Mouse (Mus musculus) spleen, postnatal 14 days (tissue): Measurements from ENCODE around the gene Ankrd33b.

Source experiments
- DNase-seq, 2 experiments: peaks; one replicate each; pipeline ENCODE4 v3.0.0; 2021 to 2022; ENCODE audit warnings: low spot score in 2 of 2

Ankrd33b gene

DNA sequence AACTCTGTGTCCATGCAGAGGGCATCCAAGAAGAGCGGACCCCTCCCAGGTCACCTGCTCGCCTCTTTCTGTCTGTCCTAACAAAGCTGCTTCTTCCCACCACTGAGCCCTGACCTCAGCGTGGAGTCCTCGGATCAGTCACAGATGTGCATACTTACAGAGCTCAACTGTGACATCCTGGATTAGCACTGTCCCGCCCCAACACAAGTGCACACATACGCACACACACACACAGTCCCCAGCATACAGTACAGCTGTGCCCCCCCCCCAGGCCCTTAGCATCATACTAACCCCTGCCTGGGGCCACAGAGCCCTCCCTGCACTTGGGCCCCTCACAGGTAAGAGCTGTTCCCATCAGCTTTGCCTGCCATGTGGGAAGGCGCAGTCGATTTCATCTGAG is 102.1 kb downstream of the Ankrd33b start:
- DNase-seq: no peak

DNA sequence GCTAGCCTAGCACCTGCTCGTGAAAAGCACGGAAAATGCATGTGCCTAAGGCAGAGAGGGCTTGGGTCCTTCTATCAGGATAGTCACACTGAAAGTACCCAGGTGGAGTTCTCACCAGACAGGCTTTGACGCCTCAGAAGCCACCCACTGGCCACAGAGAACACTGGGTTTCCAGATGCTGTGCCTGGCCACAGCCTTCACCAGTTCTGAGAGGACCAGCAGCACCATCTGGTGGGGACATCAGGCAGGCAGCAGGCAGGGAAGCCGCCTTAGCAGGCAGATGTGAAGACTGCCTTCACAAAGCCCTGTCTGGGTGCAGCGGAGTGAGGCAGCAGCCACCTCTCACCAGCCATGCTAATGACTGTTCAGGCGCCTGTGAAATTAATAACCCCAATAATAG is 102.7 kb downstream of the Ankrd33b start:
- DNase-seq: peak; percentile 19 to 45

DNA sequence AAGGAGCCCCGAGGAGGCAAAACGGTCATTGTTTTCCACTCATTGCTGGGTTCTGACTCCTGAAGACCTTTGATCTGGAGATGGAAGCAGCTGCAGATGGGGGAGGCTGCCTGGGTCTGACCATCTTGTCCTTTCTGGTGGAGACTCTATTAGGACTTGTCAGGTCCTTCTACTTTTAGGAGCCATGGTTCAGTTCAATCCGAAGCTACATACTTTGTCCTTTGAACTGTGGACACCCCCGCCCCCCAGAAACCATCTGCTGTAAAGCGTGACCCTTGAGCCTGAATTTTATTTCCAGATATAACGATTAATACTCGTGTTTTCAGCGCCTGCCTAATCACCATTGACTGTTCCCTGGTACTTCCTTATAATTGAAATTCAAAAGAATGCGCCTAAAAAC is 105.2 kb downstream of the Ankrd33b start:
- DNase-seq: no peak

DNA sequence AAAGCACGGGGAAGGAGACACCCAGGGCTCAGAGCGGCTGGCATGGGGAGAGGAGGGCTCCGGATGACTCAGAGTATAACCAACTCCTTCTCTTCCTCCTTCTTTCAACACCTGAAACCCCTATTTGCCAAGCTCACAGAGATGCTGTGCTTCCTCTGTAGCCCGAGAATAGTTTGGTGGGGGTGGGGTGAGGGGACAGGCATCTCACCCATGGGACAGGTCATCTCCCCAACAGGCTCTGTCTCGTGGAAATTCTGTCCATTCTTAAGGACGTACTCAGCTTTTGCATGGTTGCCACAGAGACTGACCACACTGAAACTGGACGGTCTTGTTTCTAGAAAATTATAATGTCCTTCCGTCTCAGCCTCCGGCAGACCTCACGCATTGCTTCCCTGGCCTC is 106.4 kb downstream of the Ankrd33b start:
- DNase-seq: no peak

DNA sequence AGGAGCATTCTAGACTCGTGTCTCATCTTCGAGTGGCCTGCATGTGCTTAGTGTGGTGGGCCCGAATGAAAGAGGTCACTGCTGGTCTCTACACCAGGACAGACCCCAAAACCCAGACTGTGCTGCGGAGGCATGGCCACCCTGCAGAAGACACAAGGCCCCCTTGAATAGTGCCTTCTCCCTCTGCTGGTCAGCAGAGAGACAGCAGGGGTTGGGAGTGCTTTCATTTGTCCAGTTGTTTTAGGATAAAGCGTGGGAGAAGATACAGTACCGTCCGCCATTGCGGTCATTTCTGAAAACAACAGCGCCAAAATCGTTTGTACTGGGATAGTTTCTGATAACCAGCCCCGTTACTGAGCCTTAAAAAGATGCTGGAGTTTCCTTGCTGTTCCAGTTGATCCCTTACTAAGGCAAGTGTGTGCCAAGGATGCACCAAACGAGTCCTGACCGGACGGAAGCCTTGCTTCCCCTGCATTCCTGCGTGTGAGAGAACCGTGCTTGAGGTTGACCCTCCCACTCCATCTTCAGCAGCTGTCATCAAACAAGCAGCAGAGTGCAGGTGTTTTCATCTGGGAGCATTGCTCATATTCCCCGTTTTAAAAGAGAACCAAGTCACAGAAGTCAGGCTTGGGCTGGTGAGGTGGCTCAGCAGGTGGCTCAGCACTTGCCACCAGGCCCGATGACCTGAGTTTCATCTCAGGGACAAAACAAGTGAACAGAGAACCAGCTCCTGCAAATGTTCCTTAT is 108.7 kb downstream of the Ankrd33b start:
- no peak for DNase-seq

DNA sequence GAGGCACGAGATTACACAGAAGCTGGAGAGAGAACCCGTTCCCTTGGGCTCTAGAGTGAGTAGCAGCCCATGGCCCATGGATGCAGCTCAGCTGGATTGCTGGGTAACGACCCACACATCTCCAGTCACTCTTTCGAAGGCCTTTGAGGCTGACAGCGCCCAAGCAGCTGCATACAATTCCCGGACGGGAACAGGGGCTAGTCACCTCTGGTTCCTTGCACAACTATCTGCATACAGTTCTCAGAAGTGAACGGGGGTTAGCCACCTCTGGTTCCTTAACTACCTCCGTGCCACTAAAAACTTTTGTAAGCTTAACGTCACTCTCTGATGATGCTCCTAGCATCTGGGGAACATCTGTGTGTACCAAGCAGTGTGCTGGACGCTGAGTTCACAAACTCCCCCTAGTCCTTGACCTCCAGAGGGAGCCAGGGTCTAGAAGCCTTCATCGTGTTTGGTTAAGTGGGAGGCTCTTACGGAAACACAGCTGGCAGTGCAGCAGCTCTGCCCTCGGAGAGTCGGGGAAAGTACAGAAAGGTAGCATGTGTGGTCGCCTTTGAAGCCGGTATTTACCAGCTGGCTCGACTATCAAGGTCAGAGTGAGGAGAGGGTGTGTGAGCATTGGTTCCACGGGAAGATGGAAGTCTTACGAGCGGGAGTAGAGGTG is 109.4 kb downstream of the Ankrd33b start:
- no peak for DNase-seq

DNA sequence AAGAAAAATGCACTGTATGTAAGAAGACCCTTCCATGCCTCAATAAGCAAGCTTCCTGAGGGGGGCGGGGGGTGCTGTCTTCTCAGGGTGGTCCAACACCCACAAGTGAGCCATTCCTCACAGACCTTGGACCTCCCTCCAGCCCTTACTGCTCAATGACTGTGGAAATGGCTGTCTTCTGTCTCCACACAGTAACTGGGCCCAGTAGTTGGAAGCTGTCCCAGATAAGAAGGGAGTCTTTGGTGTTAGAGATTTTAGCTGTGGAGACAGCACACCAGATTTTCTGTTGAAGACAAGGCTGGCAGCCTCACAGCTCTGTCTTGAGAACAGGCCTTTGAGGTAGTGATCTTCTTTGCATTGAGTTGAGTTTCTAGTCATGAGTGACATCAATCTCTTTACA is 110.2 kb downstream of the Ankrd33b start:
- no peak for DNase-seq

DNA sequence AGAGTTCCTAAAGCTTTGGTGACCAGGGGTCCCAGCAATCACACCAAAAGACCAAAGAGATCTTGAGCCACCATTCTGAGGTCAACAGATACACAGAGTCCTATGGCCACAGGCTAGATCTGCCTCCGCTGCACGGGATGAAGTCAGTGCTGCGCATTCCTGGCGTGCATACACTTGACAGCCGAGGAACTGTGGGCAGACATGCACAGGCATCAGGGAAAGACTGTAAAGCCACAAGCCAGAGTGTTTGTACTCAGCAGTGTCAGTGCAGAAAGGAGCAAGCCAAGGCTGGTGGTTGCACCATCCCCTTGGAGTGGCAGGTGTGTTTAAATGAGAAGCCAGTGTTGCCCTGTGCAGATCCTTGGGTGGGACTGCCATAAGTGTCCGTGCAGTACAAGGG is 111.8 kb downstream of the Ankrd33b start:
- no peak for DNase-seq

DNA sequence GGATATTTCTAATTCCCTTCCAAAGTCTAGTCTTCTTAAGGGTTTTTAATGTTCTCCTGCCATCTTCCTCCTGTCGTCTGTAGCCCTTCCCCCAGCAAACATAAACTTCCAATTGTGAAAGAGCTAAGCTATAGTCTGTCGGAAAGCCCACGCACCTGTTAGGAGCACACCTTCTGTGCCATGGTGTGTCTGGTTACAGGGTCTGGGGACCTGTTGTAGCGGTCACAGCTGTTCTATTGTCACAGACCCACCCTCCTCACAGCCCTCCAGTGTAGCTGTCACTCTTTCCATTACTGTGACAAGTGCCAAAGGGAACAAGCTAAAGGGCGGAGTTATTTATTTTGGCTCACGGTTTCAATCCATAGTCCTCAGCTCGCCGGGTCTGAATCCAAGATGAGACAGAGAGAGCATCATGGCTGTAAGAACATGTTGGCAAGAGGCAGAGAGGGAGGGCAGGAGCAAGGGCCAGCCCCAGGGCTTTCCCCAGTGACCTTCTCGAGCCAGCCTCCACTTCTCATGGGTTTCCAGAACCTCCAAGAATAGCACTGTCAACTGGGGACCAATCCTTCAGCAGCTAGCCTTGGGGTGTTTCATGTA is 112.5 kb downstream of the Ankrd33b start:
- DNase-seq: no peak

DNA sequence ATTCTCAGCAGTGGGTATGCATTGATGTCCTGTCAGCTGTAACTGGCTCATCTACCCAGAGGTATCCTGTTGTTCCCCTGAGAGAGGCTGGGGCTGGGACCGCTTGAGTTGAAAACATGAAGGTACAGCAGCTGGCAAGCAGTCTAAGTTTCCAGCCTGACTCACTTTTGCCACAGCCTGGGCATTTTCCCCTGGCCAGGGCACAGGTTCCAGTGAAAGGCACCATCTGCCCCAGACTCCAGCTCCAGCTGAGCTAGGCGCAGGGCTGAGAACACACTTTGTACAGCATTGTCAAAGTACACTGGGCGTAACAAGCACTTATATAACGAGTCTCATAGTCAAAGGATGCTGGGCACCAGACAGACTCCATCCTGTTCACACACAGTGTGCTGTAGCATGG is 113.6 kb downstream of the Ankrd33b start:
- no peak for DNase-seq

DNA sequence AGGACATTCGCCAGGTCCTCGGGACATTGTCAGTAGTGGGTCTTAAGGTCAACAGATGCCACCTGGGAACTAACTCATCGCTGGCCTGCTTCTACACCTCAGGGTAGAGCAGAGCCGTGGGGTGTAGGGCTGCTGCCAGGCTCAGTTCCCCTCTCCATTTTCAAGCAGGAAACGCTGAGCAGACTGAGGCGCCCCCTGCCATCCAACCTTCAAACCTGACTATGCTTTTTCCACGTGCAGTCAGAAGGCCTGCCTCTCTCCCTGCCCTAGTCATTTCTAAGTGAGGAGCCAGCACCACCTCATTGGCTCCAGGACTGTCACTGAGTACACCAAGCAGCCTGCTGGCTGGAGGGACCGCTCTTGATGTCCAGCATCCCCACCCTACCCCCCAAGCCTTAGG is 114.1 kb downstream of the Ankrd33b start:
- no peak for DNase-seq

DNA sequence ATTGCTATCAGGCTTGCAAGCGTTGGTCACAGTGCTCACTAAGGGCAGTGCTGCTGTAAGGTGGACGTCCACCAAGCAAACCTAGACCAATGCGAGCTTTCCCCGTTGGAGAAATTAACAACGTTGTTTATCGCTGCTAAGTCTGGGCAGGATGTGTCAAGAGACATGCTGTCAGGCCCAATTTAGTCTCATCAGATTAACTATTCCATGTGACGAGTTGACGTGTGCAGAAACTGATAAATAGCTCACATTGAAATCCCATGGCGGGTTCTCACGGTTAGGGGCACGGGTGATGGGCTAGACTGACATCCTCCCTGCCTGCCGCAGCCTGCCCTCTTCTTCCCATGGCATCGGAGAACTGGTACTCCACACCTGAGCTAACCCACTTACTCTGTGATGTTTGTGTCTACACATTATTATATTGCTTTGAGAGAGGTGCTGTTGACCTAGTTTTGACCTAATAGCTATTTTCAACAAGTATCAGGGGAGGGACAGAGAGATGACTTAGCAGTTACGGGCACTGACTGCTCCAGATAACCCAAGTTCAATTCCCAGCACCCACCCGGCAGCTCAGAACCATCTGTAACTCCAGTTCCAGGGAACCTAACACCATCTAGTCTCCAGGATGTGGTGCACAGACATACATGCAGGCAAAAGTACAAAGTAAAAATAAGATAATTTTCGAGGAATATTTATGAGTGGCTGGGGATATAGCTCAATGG is 114.8 kb downstream of the Ankrd33b start:
- DNase-seq: no peak

DNA sequence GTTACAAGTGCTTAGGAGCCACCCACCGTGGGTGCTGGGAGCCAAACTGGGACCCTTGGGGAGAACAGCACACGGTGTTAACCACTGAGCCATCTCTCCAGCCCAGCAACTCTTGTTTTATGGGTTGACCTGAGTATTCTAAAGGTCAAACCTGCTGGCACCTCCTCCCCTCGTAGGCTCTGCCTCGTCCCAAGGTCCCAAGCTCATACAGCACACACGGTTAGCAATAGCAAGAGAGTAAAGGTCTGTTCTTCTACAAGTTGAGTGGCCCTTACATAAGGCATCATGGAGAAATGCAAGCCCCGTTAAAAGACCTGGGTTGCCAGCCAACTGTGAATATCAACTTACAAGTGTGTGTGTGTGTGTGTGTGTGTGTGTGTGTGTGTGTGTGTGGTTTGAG is 116.3 kb downstream of the Ankrd33b start:
- no peak for DNase-seq

DNA sequence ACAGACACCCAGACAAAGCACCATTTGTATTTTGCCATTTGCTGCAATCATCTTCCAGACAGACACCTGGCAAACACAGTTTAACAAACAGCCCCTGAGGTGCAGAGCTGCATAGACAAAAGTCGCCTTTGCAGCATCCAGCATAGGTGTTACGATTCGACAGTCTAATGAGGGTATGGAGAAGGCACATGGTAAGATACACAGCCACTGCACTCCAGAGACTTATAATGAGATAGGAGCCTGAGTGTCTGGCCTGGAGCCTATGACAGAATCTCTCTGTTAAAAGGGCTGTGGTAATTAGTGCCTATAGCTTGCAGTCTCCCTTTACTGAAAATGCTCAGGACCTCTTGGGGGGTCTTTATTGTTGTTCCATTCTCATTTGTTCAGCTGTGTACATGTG is 116.8 kb downstream of the Ankrd33b start:
- DNase-seq: no peak

DNA sequence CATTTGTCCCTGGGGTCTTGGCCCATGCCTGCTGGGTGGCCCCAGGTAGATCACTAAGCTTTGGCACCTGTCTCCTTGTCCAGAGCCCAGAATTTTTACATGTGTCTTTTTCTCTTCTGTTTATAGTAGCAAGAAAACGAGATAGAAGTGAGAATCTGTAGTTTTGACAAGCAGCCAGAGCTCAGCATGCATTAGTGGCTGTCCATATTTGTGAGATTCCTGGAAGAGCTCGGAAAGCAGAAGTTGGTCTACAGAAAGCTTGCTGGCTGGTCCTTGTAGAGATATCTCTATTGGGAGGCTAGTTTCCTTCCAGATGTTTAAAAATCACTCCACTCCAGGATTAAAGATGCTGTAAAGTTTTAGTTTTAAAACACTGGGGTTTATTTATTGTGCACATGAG is 117.5 kb downstream of the Ankrd33b start:
- no peak for DNase-seq

DNA sequence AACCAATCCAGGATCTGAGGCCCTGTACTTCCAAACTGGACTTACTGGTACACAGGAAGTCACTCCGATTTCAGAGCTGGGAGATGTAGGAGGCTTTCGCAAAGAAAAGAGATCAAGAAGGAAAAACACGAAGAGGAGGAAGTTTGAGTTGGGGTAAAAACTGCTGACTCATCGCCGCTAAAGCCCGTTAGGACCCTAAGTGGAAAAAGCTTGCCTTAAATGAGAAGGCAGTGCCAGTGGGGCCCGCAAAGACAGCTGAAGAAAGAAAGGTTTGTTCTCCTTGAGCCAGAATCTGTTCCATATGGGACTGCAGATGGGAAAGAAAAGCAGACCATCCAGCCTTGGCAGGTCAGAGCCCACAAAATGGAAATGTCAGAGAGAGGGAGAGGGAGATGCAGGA is 118.6 kb downstream of the Ankrd33b start:
- no peak for DNase-seq

DNA sequence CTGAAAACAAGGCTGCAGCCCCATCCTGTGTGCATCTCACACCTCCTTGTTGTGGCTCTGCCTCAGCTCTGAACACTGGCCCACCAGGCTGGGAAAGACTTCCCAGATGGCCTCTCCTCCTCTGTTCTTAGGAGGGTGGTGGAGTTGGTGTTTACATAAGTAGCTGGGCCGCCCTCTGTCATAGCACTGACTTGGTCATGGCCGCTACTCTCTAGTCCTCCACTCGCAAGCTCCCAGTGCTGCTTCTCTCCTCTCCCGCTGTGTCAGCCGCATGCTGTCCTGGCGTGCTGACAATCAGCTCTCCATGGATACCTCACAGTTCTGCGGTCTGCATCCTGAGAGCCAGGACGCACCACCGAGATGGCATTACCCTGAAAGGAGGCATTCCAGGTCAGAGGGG is 120.5 kb downstream of the Ankrd33b start:
- no peak for DNase-seq

DNA sequence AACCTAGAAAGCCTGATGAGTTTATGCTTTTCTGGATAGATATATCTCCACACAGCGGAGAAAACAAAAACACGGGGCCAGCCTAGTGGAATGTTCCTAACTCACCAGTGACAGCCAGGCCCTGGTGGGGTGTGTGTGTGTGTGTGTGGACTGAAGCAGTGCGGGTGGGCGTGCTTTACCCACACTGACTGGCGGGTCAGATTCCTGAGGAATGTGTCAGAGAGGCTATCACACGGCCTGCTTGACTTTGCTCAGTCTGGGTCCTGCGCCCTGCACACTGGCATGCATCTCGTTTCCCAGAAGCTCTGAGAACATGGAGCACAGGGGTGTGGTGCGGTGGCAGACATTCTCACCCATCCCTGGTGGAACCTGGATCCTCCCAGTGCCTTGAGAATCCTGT is 121.6 kb downstream of the Ankrd33b start:
- no peak for DNase-seq

DNA sequence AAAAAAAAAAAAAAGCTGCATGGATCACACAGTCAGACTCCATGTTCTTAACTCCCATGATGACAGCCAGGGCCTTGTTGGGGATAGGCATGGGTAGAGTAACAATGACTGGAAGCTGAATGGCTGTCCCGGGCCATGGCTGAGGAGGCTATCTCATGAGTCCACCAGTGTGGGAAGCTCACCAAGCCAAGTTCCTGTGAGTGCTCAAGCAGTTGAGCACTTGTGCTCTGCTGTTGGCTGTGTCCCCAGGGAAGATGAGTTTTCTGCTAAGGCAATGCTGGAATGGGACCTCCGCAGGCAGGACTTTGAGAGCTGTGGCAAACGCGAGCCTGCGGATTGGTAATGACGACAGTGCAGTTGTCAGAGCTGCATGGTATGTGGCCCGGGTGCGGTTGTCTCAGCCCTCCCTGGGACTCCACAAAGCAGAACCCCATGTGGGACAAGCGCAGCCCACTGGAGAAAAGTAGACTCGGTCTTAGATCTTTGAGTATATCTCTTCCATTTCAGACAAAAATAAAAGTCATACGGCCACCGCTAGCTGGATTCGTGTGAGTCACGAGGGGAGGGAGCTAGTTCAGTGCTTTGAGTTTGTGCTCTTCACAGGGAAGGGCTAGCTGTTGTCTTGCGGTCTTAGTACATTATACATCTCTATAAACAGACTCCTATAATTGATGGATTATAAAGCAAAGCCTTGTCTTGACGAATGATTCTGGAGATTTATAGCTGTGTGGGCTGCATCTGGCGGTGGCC is 122.7 kb downstream of the Ankrd33b start:
- DNase-seq: no peak

DNA sequence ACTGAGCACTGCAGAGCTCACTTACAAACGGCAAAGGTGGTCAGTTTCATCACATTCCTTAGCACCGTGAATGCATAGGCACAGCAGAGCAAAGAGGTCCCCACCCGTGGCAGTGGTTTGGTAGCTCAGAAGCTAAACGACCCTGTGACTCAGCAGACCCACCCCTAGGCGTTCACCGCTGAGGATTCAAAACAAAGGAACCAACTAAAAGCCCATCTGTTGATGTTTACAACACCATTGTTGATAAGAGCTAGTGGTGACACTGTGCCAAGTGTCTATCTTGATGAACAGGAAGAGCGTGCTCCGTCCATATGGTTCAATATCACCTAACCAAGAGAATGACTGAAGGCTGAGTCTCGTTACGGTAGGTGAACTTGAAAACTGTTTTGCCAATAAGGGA is 124.3 kb downstream of the Ankrd33b start:
- DNase-seq: no peak
